Mouse (Mus musculus): ENCODE results near the gene Gm20388. TPM values are rescaled to one million over a fixed set of nuclear protein-coding genes. Genes with fewer than 3 reads are reported as not detected.

Gene Gm20388
- polyA plus RNA-seq, 1 experiment from 2014 or later, result 5.5 TPM

- no peak overlapping the region for H3K4me3 ChIP-seq
- 80% methylated on average over 5 of the region's 5 CpGs for WGBS
- peak overlapping the region; percentile 49 for H3K27ac ChIP-seq
- peaks cover 84% of the 10 kb centered on the region for H3K4me1 ChIP-seq
- H3K27me3 ChIP-seq (ENCODE audit: poor library complexity, severe bottlenecking), result peaks cover 41% of the 10 kb centered on the region
- H3K36me3 ChIP-seq (replicated peaks), result no peaks in the 10 kb centered on the region
- H3K9me3 ChIP-seq, result peaks cover 2% of the 10 kb centered on the region; the same call in 1 of the 2 replicates
- DNase-seq (ENCODE audit: extremely low spot score, low spot score), result no peak
These were observed 517.9 kb downstream of the Gm20388 start for GRCm38 (mm10) chr8:120428492-120428891.

DNA sequence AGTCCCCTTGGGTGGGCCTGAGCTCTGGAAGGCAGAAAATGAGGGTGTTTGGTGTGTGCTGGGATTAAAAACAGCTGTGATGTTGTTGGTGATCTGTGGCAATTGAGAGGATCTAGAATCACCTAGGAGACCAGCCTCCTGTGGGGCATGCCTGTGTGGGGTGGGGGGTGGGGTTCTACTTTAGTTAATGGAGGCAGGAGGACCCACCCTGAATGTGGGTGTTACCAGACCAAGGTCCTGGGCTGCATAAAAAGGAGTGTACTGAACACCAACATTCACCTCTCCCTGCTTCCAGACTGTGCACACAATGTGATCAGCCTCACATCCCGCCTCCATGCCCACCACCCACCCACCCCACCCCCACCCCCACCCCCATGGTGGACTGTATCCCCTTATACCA, 518.5 kb downstream of the Gm20388 start:
- H3K4me1 ChIP-seq, result peaks cover 77% of the 10 kb centered on the region
- 94% methylated on average over 1 of the region's 1 CpGs for WGBS
- H3K9me3 ChIP-seq, result peaks cover 8% of the 10 kb centered on the region; the same call in 1 of the 2 replicates
- H3K4me3 ChIP-seq, result no peak overlapping the region
- peaks cover 34% of the 10 kb centered on the region for H3K27me3 ChIP-seq (ENCODE audit: poor library complexity, severe bottlenecking)
- peak overlapping the region; percentile 49 for H3K27ac ChIP-seq
- DNase-seq (ENCODE audit: extremely low spot score, low spot score), result no peak
- H3K36me3 ChIP-seq (replicated peaks), result no peaks in the 10 kb centered on the region

GRCm38 (mm10) chr8:120431042-120431441, 520.4 kb downstream of the Gm20388 start:
- H3K4me3 ChIP-seq, result no peak overlapping the region
- peak overlapping the region; percentile 51 for H3K27ac ChIP-seq
- no peaks in the 10 kb centered on the region for H3K36me3 ChIP-seq (replicated peaks)
- WGBS, result 89% methylated on average over 12 of the region's 12 CpGs
- H3K27me3 ChIP-seq (ENCODE audit: poor library complexity, severe bottlenecking), result peaks cover 47% of the 10 kb centered on the region
- DNase-seq (ENCODE audit: extremely low spot score, low spot score), result no peak
- peaks cover 8% of the 10 kb centered on the region; the same call in 1 of the 2 replicates for H3K9me3 ChIP-seq
- peaks cover 74% of the 10 kb centered on the region for H3K4me1 ChIP-seq

DNA sequence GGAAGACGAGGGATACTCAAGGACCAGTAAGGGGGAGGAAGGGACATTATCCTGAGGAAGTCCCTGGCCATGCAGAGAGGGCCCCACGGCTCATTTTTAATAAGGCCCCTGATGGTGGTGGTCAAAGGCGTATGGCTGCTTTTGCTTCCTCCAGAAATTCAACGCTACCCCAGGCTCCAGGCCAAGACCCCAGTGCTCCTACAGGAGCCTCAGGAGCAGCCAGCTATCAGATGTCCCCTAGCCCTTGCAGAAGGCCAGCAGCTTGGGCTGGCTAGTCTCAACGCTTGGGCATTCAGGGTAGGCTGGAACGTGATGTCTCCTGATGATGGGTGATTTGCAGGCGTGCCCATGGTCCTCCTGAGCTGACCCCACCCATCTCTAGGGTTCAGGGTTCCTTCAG, 521.8 kb downstream of the Gm20388 start:
- H3K27ac ChIP-seq, result peak overlapping the region; percentile 60
- peaks cover 58% of the 10 kb centered on the region for H3K27me3 ChIP-seq (ENCODE audit: poor library complexity, severe bottlenecking)
- WGBS, result 83% methylated on average over 7 of the region's 7 CpGs
- H3K9me3 ChIP-seq, result peaks cover 8% of the 10 kb centered on the region; the same call in 1 of the 2 replicates
- peaks cover 74% of the 10 kb centered on the region for H3K4me1 ChIP-seq
- no peak overlapping the region for H3K4me3 ChIP-seq
- H3K36me3 ChIP-seq (replicated peaks), result no peaks in the 10 kb centered on the region
- no peak for DNase-seq (ENCODE audit: extremely low spot score, low spot score)

DNA sequence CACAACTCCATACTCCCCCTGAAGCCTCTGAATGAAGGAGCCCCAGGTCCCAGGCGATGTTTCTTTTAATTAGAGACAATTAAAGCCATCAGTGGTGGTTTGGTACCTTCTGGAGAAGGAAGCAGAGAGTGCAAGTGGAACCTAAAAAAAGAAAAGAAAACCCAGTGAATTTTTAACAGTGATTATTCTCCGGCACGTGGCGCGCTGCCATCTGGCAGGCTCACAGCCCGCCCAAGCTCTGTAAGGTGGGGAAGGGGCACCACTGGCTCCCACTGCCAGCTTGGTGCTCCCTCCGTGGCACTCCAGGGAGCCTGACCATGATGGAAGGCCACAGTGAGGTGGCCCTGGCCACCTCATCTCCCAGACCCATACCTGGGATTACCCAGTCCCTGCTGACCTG, 522.5 kb downstream of the Gm20388 start:
- Histone ChIP-seq H3K27ac (peak overlapping the region; percentile 60), H3K36me3 (replicated peaks) (no peaks in the 10 kb centered on the region), H3K4me3 (no peak overlapping the region), H3K4me1 (peaks cover 74% of the 10 kb centered on the region), H3K27me3 (ENCODE audit: poor library complexity, severe bottlenecking) (peaks cover 65% of the 10 kb centered on the region), H3K9me3 (peaks cover 8% of the 10 kb centered on the region; the same call in 1 of the 2 replicates)
- no peak for DNase-seq (ENCODE audit: extremely low spot score, low spot score)
- 87% methylated on average over 7 of the region's 7 CpGs for WGBS

DNA sequence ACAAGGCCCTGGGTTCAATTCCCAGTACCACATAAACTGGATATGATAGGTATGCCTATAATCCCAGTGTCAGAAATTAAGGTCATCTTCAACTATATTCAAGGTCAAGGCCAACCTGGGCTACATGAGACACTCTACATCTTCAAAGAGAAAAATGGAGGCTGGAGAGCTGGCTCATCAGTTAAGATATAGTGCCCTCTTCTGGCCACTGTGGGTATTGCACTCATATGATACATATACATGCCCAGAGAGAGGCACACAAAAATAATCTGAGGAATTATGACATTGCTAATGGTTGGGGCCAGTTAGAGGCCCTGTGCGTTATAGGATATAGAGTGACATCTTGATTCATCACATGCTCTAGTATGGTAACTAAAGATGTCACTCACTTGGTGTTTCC, 523.1 kb downstream of the Gm20388 start:
- peaks cover 74% of the 10 kb centered on the region for H3K4me1 ChIP-seq

GRCm38 (mm10) chr8:120435781-120436180, 525.1 kb downstream of the Gm20388 start:
- Histone ChIP-seq H3K4me1 (peaks cover 82% of the 10 kb centered on the region), H3K27me3 (ENCODE audit: poor library complexity, severe bottlenecking) (peaks cover 84% of the 10 kb centered on the region)

More for the DNA sequence above, 523.1 kb downstream of the Gm20388 start:
- WGBS, result 95% methylated on average over 1 of the region's 1 CpGs
- Histone ChIP-seq H3K9me3 (peaks cover 8% of the 10 kb centered on the region; the same call in 1 of the 2 replicates), H3K4me3 (no peak overlapping the region), H3K27me3 (ENCODE audit: poor library complexity, severe bottlenecking) (peaks cover 71% of the 10 kb centered on the region), H3K36me3 (replicated peaks) (no peaks in the 10 kb centered on the region), H3K27ac (no peak overlapping the region)
- no peak for DNase-seq (ENCODE audit: extremely low spot score, low spot score)

DNA sequence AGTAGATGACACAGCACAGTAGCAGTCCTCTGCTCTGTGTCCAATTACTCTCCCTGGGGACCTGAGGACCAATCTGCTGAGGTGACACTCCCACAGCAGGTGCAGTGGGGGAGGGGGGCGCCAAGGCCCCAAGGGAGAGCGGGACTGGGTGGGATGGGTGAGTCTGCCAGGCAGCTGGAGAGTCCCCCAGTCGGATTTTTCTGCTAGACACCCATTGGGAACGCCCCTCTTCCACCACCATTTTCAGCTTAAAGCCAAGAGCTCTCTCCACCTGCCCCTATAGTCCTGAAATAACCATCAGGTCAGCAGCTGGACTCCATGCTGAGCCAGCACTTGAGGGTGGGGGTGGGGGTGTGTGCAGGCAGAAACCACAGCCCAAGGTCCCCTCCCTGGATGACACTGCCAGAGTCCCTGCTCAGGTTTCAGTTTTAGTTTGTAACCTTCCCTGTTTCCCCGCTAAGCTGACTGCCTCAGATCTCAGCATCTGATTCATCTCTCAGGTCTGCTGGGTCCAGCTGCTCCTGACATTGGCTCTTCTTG, 525.9 kb downstream of the Gm20388 start:
- H3K4me1 ChIP-seq, result peaks cover 84% of the 10 kb centered on the region
- H3K4me3 ChIP-seq, result no peak overlapping the region
- no peaks in the 10 kb centered on the region for H3K36me3 ChIP-seq (replicated peaks)
- peaks cover 86% of the 10 kb centered on the region for H3K27me3 ChIP-seq (ENCODE audit: poor library complexity, severe bottlenecking)
- 51% methylated on average over 5 of the region's 5 CpGs for WGBS
- H3K27ac ChIP-seq, result peak overlapping the region; percentile 72
- peaks cover 8% of the 10 kb centered on the region; the same call in 1 of the 2 replicates for H3K9me3 ChIP-seq
- no peak for DNase-seq (ENCODE audit: extremely low spot score, low spot score)

More at GRCm38 (mm10) chr8:120435781-120436180, 525.1 kb downstream of the Gm20388 start:
- Histone ChIP-seq H3K27ac (no peak overlapping the region; the same call in 1 of the 2 replicates), H3K4me3 (no peak overlapping the region), H3K9me3 (peaks cover 8% of the 10 kb centered on the region; the same call in 1 of the 2 replicates), H3K36me3 (replicated peaks) (no peaks in the 10 kb centered on the region)
- 94% methylated on average over 15 of the region's 15 CpGs for WGBS
- DNase-seq (ENCODE audit: extremely low spot score, low spot score), result no peak

GRCm38 (mm10) chr8:120437207-120437606, 526.6 kb downstream of the Gm20388 start:
- peaks cover 92% of the 10 kb centered on the region for H3K27me3 ChIP-seq (ENCODE audit: poor library complexity, severe bottlenecking)

DNA sequence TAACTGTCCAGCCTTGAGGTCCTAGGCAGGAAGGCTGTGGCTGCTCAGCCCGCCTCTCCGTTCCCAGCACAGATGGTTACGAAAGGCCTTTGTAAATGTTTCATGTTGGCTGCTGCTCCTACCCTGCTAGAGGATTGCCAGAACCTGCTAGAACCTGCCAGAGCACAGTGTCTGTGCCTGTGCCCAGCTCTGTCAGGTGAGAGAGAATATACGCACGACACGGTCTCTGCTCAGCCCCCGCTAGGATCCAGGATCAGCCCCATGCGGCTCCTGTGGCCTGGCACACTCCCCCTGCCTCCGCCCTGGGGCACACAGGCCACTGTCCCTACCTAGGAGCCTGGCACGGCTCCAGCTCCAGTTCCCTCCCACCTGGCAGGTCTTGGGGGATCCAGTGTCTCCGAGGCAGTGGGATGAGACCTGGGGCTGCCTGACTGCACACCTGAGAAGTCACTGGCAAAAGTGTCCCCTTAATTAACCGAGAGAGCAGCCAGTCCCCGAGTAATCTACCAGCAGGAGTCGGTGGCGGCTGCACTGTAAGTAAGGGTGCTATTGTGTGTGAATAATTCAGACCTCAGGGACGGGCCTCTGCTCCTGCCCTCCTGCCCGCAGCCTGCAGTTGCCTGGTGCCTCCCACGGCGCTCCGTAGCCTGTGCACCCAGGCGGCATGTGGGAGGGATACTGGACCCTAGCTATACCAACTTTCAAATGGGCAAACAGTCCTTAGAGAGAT, 527.2 kb downstream of the Gm20388 start:
- WGBS, result 56% methylated on average over 21 of the region's 21 CpGs
- no peak overlapping the region for H3K4me3 ChIP-seq
- H3K9me3 ChIP-seq, result peaks cover 8% of the 10 kb centered on the region; the same call in 1 of the 2 replicates
- no peak for DNase-seq (ENCODE audit: extremely low spot score, low spot score)
- peaks cover 92% of the 10 kb centered on the region for H3K27me3 ChIP-seq (ENCODE audit: poor library complexity, severe bottlenecking)
- H3K4me1 ChIP-seq, result peaks cover 87% of the 10 kb centered on the region
- no peaks in the 10 kb centered on the region for H3K36me3 ChIP-seq (replicated peaks)
- peak overlapping the region; percentile 72 for H3K27ac ChIP-seq

More at GRCm38 (mm10) chr8:120437207-120437606, 526.6 kb downstream of the Gm20388 start:
- WGBS, result 81% methylated on average over 1 of the region's 1 CpGs
- peaks cover 8% of the 10 kb centered on the region; the same call in 1 of the 2 replicates for H3K9me3 ChIP-seq
- H3K27ac ChIP-seq, result peak overlapping the region; percentile 72
- DNase-seq (ENCODE audit: extremely low spot score, low spot score), result no peak
- H3K36me3 ChIP-seq (replicated peaks), result no peaks in the 10 kb centered on the region
- H3K4me1 ChIP-seq, result peaks cover 89% of the 10 kb centered on the region
- no peak overlapping the region for H3K4me3 ChIP-seq

DNA sequence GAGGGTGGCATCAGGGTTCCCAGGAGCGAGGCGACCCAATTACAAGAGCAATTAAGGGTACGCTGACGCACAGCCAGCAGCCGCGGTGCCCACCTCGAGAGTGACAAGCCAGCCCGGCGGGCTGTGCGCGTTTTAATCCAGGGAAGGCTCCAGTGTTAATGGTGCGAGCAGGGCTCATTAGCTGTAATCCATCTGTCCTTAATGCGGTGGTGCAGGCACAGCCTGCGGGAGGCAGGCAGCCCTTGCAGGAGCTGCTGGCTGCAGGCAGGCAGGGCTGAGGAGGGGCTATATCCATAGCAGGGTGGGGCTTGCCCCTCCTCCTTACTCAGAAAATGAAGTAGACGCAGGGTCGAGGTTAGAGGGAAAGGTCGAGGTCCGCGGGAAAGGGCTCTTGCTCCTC, 528.7 kb downstream of the Gm20388 start:
- Histone ChIP-seq H3K36me3 (replicated peaks) (no peaks in the 10 kb centered on the region), H3K4me3 (peak overlapping the region; percentile 23; the same call in 1 of the 2 replicates), H3K9me3 (no peaks in the 10 kb centered on the region; the same call in 1 of the 2 replicates), H3K4me1 (peaks cover 83% of the 10 kb centered on the region), H3K27ac (peak overlapping the region; percentile 72), H3K27me3 (ENCODE audit: poor library complexity, severe bottlenecking) (peaks cover 91% of the 10 kb centered on the region)
- DNase-seq (ENCODE audit: extremely low spot score, low spot score), result peak; percentile 70
- whole genome bisulfite sequencing, result 2% methylated on average over 19 of the region's 19 CpGs

DNA sequence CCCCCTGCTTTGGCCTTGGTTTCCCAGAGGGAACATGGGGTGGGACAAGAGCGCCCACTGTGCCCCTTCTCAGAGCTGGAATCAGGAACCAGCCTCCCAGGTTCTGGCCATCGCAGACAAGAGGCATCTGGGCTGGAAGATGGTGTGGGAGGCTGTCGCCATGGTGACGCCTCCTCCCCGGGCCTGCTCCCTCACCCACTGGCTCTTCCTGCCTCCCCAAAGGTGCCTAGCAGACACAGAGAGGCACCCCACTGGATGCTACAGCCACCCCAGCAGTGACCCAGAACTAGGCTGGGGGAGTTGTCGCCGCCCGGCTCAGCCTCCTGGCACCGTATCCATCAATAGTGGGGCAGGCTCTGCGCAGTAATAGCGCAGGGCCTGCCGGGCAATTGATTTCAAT, 530.1 kb downstream of the Gm20388 start:
- H3K9me3 ChIP-seq, result no peaks in the 10 kb centered on the region
- H3K4me1 ChIP-seq, result peaks cover 83% of the 10 kb centered on the region
- peak overlapping the region; percentile 72; the same call in 1 of the 2 replicates for H3K27ac ChIP-seq
- WGBS, result 66% methylated on average over 12 of the region's 12 CpGs
- peaks cover 91% of the 10 kb centered on the region for H3K27me3 ChIP-seq (ENCODE audit: poor library complexity, severe bottlenecking)
- H3K36me3 ChIP-seq (replicated peaks), result no peaks in the 10 kb centered on the region
- no peak overlapping the region for H3K4me3 ChIP-seq
- DNase-seq (ENCODE audit: extremely low spot score, low spot score), result no peak

- Histone ChIP-seq H3K9me3 (no peaks in the 10 kb centered on the region), H3K4me1 (peaks cover 78% of the 10 kb centered on the region), H3K27me3 (ENCODE audit: poor library complexity, severe bottlenecking) (peaks cover 90% of the 10 kb centered on the region), H3K36me3 (replicated peaks) (no peaks in the 10 kb centered on the region), H3K4me3 (no peak overlapping the region), H3K27ac (peak overlapping the region; percentile 72; the same call in 1 of the 2 replicates)
- WGBS, result 81% methylated on average over 6 of the region's 6 CpGs
- no peak for DNase-seq (ENCODE audit: extremely low spot score, low spot score)
These were observed 531.0 kb downstream of the Gm20388 start for GRCm38 (mm10) chr8:120441637-120442036.
